Mouse (Mus musculus) neutrophil, adult 5-6 weeks (primary cell): ENCODE results near the gene Marc2. TPM values are rescaled to one million over a fixed set of nuclear protein-coding genes. Genes with fewer than 3 reads are reported as not detected.

ENCODE experiments used
- ATAC-seq: fragments of 151-379, 151-347 bp; 2 replicates; pipeline ENCODE4 v1.8.0; 2017; ENCODE audit warnings: mild to moderate bottlenecking, moderate TSS enrichment; ENCODE audit not compliant: insufficient number of reproducible peaks, poor library complexity, low FRiP score, severe bottlenecking; ENCODE audit errors: extremely low read depth
- total RNA-seq: library from RNA; stranded (forward); fragments of 200-1000 nt; gene quantifications from 2 replicates; pipeline ENCODE4 v1.2.3, GENCODE M21; 2017

Gene Marc2
- total RNA-seq, 1 experiment from 2014 or later: 53.7 TPM

- ATAC-seq: no peak
Observed at GRCm38 (mm10) chr1:184860276-184860675, 14.0 kb upstream of the Marc2 start.

DNA sequence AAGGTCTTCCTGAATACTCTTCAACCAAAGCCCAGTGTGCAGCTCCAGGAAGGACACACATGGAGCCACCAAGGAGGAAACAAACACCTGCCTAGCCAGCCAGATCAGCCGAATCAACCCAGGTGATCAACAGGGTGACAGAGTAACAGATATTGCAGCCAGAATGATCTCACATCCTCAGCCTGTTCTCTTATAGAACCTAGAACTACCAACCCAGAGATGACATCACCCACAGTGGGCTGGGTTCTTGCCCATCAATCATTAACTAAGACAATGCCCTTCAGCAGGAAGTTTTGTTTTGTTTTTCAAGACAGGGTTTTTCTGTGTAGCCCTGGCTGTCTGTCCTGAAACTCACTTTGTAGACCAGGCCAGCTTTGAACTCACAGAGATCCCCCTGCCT, 12.0 kb upstream of the Marc2 start:
- ATAC-seq: no peak

GRCm38 (mm10) chr1:184857216-184857615, 11.0 kb upstream of the Marc2 start:
- ATAC-seq: no peak

GRCm38 (mm10) chr1:184853922-184854321, 7.7 kb upstream of the Marc2 start:
- no peak for ATAC-seq

DNA sequence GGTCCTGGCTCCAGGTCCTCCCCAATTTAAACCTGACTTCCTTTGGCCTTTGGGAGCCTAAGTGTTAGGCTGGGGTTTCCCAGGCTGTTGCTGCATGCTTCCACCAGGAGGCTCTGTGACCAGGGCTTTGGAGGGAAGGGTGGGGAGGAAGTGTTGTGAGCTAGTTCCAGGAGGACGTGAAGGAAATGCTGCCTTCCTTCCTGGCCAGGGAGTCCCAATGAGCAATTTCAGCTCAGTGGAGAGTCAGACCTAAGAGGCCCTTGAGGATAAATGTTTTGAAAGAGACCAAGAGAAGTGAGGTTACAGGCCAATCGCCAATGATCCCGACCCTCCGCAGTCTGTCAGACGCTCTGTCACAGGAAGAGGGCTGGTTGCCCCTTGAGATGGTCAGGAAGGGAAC, 7.1 kb upstream of the Marc2 start:
- 0 out of 2 replicates have a peak, but pooled peaks have one; percentile 13 for ATAC-seq

DNA sequence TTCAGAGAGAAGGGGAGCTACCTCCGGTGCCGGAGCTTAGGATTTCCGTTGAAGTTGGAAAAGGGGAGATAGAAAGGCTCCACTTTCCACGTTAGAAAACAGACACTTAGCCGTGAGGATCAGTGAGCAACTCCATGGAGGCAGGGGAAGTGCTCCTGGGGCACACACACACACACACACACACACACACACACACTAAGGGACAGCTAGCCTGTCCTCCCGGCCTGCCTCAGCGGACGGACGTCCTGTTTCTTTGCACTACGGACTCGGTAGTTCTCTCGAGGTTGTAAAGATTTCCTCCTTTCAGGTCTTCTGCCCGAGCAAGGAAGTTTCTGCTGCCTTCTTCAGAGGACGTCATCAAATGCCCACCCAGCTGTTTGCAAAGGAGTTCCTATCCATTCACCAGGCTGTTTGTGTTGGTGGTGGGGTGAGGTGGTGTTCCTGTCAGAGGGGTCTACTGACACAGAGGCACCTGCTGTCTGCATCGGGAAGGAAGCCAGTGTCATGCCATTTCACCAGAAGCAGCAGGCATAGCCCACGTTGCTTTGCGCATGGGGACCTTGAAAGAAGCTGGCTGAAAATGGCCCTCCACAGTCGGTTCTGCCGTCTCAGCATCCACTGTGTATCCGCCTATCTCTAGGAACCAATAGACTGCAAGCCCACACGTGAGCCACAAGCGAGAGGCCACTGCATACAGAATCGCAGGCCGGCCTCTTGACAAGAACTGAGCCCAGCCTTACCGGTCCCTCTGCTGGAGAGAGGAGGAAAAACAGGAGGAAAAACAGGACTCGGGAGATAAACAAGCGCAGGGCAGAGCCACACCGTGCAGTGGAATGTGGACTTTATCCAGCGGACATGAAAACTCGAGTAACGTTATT, 5.7 kb upstream of the Marc2 start:
- peak; percentile 87 for ATAC-seq

- ATAC-seq: no peak
Observed at GRCm38 (mm10) chr1:184851166-184851565, 4.9 kb upstream of the Marc2 start.

GRCm38 (mm10) chr1:184846973-184847372, 722 bp upstream of the Marc2 start:
- ATAC-seq: no peak

DNA sequence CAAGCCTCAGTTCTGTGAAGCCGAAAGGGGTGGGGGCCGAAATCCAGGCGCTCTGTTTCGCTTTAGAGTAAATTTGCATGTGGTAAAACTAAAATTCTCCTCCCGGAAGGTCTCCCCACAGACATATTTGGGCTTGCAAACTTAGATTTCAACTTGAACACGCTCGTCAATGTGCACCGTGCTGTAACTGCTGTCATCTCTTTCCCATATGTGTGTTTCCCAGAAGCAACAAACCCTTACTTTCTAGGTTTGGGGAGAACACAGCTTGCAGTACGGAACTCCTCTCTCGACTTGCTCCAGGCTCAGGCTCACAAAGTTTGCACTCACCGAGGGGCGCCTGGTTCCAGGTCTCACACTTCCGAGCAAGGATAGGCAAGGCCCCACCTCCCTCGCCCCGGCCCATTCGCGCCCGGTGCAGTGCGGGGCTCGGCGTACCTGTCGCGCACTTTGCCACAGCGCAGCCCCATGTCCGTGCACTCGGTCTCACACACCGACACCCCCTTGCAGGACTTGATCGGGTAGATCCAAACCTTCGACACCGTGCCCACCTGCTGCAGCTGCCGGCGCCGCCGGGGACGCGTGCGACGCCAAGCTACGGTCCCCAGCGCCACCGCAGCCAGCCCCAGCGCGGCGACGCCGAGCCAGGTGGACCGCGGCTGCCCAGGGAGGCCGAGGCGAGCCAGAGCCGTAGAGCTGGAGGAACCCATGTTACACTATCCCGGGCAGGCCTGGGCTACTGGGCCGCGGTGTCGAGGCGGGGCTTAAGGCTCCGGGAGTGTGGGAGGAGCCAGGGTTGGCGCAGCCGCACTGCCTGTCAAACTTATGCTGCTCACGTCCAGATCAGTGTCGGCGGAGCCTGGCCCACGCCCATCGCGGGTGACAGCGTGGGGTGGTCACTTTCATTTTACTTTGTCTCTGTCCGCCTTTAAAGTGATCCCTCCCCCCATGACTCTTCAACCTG, 860 bp downstream of the Marc2 start:
- ATAC-seq: peak; percentile 90

DNA sequence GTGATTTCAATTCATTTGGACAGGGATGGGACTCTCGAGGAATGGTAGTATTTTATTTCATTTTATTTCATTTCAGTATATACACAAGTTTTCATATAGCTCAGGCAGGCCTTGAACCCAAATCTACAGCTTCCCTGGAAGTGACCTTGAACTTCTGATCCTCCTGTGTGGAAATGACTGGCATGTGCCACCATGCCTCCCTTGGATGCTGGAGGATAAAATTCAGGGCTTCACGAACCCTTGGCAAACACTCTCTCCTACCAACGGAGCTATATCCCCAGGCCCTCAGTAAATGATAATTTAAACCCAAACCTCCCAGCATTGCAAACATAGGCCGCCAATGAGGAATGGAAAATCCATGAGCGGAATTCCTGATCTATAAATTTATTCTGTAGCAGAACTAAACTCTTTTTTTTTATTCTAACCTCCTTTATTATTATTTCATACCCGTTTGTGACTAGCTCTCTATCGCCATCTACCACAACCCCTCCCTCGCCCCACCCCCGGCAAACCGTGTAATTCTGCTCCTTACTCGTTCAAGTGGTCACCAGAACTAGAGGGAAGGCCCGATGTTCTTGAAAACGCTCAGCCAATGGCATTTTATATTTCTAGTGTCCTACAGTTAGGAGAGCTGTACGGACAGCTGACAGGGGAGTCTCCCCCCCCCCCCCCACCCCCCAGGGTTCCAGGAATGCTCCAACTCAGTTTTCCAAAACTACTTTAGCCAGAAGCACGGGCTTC, 1.8 kb downstream of the Marc2 start:
- ATAC-seq: no peak

- ATAC-seq: no peak
Observed at GRCm38 (mm10) chr1:184837649-184838048, 8.6 kb downstream of the Marc2 start.

GRCm38 (mm10) chr1:184836350-184836749, 9.9 kb downstream of the Marc2 start:
- no peak for ATAC-seq

GRCm38 (mm10) chr1:184833499-184833898, 12.8 kb downstream of the Marc2 start:
- no peak for ATAC-seq

DNA sequence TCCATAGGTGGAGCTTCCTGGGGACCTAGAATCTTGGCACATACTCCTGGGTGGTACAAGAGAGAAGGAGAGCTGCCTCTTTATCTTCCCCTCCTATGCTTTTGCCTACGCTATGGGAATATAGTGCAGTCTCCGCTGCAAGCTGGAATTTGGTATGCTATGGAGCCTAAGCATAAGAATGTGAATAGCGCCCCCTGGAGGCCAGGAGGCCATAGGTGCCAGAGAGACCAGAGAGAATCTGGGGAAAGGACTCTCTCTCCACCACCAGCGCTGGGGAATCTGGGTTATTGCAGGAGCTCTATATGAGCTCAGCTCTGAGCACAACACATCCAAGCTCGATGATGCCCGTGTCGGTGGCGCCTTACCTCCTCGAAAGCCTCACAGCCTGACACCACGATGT, 14.0 kb downstream of the Marc2 start:
- ATAC-seq: no peak

GRCm38 (mm10) chr1:184829897-184830296, 16.4 kb downstream of the Marc2 start:
- ATAC-seq: no peak

GRCm38 (mm10) chr1:184827175-184827701, 19.0 kb downstream of the Marc2 start:
- ATAC-seq: no peak

DNA sequence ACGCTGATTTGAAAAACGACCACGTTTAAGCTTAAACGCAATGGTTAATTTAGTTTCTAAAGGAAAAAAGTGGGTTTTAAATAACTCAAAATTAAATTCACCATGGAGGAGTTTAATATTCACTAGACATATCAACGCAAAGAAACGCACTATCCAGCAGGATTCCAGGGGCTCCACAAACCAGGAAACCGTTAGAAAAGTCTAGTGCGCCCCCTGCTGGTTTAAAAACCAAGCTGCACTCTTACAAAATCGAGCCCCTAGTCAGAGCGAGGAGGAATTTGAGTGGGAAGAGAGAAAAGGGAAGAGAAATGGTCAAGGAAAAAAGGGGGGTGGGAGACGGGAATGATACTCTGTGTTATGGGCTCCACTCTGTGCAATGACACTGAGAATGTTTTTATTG, 21.2 kb downstream of the Marc2 start:
- no peak for ATAC-seq

- ATAC-seq: peak; percentile 89
Observed at GRCm38 (mm10) chr1:184824439-184824851, 21.8 kb downstream of the Marc2 start.

DNA sequence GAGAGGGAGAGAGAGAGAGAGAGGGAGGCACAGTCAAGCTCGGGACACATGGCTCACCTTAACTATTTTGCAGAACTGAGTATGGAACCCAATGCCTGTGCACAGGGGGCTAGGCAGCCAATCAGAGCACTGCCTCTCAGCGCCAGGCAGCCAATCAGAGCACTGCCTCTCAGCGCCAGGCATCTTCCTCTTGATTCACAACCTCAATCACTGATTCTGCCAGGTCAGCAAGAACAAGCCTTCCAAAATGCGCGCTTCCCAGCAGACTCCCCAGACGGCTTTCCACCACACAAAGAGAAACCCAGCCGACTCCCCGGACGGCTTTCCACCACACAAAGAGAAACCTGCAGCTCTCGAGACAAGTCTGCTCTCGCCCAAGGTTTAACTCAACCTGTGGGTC, 23.6 kb downstream of the Marc2 start:
- ATAC-seq: no peak
